Mouse (Mus musculus) G1E (cell line): ENCODE data around the gene Igf2bp2.

Source experiments
- CTCF ChIP-seq: IDR thresholded peaks from 2 replicates; pipeline ENCODE4 v1.5.1; 2012; ENCODE audit warnings: low read depth, low read length, inconsistent platforms, mixed read lengths
- POLR2AphosphoS5 ChIP-seq: IDR thresholded peaks from 2 replicates; pipeline ENCODE4 v1.6.1; 2012; ENCODE audit warnings: low read depth, low read length, inconsistent platforms; ENCODE audit not compliant: insufficient replicate concordance

GRCm38 (mm10) chr16:22119524-22119923 lies 43.6 kb downstream of the Igf2bp2 start:
- TF ChIP-seq CTCF (no peak), POLR2AphosphoS5 (no peak)
